Mouse (Mus musculus) bone marrow macrophage, adult 2 months (primary cell): ENCODE data around the gene Fam49a. TPM values are rescaled to one million over a fixed set of nuclear protein-coding genes. Genes with fewer than 3 reads are reported as not detected.

Source experiments
- H3K27ac ChIP-seq: 2 replicates; pipeline ENCODE4 v1.5.1; 2012; ENCODE audit warnings: low read depth, low read length; ENCODE audit not compliant: insufficient read depth
- H3K4me1 ChIP-seq: 2 replicates; pipeline ENCODE4 v1.6.1; 2012; ENCODE audit warnings: low read length; ENCODE audit not compliant: control insufficient read depth, insufficient read depth
- H3K4me3 ChIP-seq: 2 replicates; pipeline ENCODE4 v1.5.1; 2012; ENCODE audit warnings: mild to moderate bottlenecking, low read length, moderate library complexity; ENCODE audit not compliant: insufficient read depth
- CTCF ChIP-seq: IDR thresholded peaks from 2 replicates; pipeline ENCODE4 v1.5.1; 2012; ENCODE audit warnings: low read depth, mild to moderate bottlenecking, low read length, moderate library complexity
- POLR2A ChIP-seq: IDR thresholded peaks from 2 replicates; pipeline ENCODE4 v1.6.1; 2012; ENCODE audit warnings: mild to moderate bottlenecking, low read depth, low read length, borderline replicate concordance
- polyA plus RNA-seq: library from polyadenylated mRNA; stranded (reverse); fragments of >200 nt; gene quantifications from 2 replicates; pipeline ENCODE4 v1.2.4, GENCODE M21; 2012; ENCODE audit not compliant: missing spikeins, insufficient read depth, insufficient read length

Gene Fam49a
- polyA plus RNA-seq, 1 experiment, result 82.8 TPM

DNA sequence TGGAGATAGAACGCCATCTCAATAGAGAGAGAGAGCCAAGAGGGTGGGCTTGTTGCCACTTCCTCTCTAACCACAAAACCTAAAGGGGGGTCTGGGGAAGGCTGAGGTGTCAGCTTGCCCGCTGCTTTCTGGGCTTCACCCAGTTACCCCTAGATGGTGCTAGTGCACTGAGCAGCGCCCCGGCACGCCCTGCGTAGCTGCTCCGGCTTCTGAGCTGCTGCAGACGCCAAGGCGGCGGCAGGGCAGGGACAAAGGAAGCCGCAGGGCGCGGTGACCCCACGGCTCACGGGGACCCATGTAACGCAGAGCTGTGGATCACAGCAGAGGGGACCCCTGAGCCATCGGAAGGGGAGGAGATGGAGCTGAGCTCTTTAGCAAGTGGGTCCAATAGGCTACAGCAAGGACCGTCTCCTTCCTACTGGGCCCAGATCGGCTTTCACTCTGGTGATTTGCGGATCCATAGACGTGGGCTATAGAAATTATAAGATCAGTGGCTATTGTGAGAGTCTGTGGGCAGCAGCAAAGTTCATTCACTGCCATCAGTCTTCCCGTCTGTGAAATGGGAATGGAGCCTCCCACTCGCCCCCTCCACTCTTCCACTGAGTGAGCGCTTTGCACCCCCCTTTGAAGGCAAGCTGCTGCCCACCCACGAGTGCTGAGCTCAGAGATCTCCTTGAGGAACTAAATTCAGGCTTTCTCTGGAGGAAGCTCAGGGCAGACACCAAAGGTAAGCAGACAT is 159.1 kb downstream of the Fam49a start:
- H3K4me1 ChIP-seq, result no peaks in the 10 kb centered on the region
- TF ChIP-seq POLR2A (no peak), CTCF (peak; percentile 59)
- peak overlapping the region; percentile 49 for H3K4me3 ChIP-seq
- no peak overlapping the region for H3K27ac ChIP-seq

DNA sequence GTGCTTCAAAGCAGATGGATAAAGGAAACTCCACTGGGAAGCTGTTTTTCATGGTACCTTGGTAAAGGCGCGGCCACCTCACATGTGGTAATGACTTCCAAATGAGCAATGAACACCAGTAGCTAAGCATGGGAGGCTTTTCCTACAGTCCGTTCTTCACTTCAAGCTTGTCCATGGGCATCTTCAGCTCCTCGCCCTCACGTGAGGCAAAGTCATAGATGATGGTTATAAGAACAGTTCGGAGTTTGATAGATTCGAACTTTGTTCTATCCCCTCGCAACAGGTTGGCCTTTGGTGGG is 159.6 kb downstream of the Fam49a start:
- TF ChIP-seq POLR2A (no peak), CTCF (no peak)
- Histone ChIP-seq H3K4me1 (no peaks in the 10 kb centered on the region), H3K27ac (no peak overlapping the region), H3K4me3 (no peak overlapping the region)

DNA sequence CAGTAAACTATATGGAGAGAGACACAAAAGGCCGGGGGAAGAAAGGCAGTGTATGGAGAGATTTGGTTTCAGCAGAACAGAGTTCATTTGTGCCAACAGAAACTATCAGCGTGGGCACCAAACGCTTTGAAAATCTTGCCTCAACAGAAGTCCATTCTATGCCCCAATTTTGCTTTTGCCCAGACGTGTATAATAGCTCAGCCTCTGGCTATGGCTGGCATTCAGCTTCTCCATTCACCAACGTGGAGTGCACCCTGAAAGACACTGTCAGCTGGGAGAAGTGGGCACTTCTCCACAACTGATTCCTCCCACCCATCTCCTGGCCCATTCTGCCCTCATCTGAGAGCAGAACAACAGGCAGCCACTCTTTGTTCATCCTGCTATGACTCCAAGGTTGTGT is 163.2 kb downstream of the Fam49a start:
- Histone ChIP-seq H3K27ac (no peak overlapping the region), H3K4me3 (no peak overlapping the region), H3K4me1 (no peaks in the 10 kb centered on the region)
- TF ChIP-seq POLR2A (no peak), CTCF (no peak)

DNA sequence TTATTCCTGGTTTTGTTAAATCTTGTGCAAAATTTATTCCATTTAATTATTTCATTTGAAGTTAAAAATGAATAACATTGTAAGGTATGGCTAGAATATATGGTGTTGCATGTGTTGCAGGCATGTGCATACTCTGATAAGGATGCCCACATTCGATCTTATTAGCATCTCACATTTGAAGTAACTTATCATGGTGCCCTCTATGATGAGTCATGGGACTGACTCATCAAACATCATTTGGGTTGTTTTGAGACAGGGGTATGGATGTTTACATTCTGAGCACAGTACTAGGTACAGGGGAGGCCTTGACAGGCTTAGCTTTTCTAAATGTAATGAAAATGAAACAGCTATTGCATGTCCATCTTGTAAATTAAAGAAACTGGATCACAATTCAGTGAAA is 165.3 kb downstream of the Fam49a start:
- no peak overlapping the region for H3K4me3 ChIP-seq
- H3K27ac ChIP-seq, result no peak overlapping the region
- TF ChIP-seq CTCF (no peak), POLR2A (no peak)
- no peaks in the 10 kb centered on the region for H3K4me1 ChIP-seq

DNA sequence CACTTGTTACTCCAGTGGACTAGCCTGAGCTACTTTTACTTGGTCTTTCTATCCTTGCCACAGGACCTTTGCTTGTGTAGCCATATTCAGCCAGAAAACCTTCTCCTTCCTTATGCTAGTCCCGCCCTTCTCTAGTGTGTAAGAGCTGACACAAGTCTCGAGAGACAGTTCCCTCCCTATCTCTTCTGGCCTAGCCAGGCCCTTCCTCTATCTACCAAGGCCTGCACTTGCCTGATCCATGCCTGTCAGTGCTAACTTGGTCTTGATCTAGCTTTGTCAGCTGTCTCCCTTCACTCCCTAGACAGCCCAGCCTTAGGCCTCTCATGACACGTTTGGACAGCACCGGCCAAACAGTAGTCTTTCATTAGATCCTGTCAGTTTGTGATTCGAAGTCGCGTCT is 166.9 kb downstream of the Fam49a start:
- H3K4me1 ChIP-seq, result no peaks in the 10 kb centered on the region
- H3K4me3 ChIP-seq, result no peak overlapping the region
- no peak overlapping the region for H3K27ac ChIP-seq
- TF ChIP-seq CTCF, result no peak
- TF ChIP-seq POLR2A, result no peak
